Mouse (Mus musculus) midbrain, embryonic 11.5 days (tissue): ENCODE data around the gene Cmtr1. TPM values are rescaled to one million over a fixed set of nuclear protein-coding genes. Genes with fewer than 3 reads are reported as not detected.
A peak's percentile ranks its signal among the peaks of the same experiment; 100 is the strongest.

Experiments
- ATAC-seq: fragments of 200-750 bp; cut with Nextera tagmentation; 2 replicates; pipeline ENCODE4 v1.8.0; 2017; ENCODE audit warnings: moderate TSS enrichment, moderate library complexity; ENCODE audit not compliant: low FRiP score
- DNase-seq: peaks from one replicate; pipeline ENCODE4 v3.0.0; 2015; ENCODE audit warnings: low spot score; ENCODE audit errors: missing footprints
- H3K27ac ChIP-seq: fragments of 300-500 bp; sonication (generic); 2 replicates; pipeline ENCODE4 v1.5.1; 2014; ENCODE audit warnings: low read depth, low read length
- H3K27me3 ChIP-seq: fragments of 300-500 bp; sonication (generic); 2 replicates; pipeline ENCODE4 v1.6.1; 2014; ENCODE audit warnings: mild to moderate bottlenecking, low read length, moderate library complexity, mixed read lengths; ENCODE audit not compliant: control insufficient read depth, insufficient read depth
- H3K36me3 ChIP-seq: fragments of 300-500 bp; sonication (generic); 2 replicates; pipeline ENCODE4 v1.6.1; 2014; ENCODE audit warnings: mild to moderate bottlenecking, low read length, moderate library complexity, mixed read lengths; ENCODE audit not compliant: control insufficient read depth, insufficient read depth
- H3K4me1 ChIP-seq: fragments of 300-500 bp; sonication (generic); 2 replicates; pipeline ENCODE4 v1.6.1; 2014; ENCODE audit warnings: low read length; ENCODE audit not compliant: control insufficient read depth, insufficient read depth
- H3K4me2 ChIP-seq: fragments of 300-500 bp; sonication (generic); 2 replicates; pipeline ENCODE4 v1.6.1; 2014; ENCODE audit warnings: mild to moderate bottlenecking, moderate library complexity
- H3K4me3 ChIP-seq: fragments of 300-500 bp; sonication (generic); 2 replicates; pipeline ENCODE4 v1.5.1; 2014; ENCODE audit warnings: low read depth, low read length
- H3K9ac ChIP-seq: fragments of 300-500 bp; sonication (generic); 2 replicates; pipeline ENCODE4 v1.6.1; 2014; ENCODE audit warnings: low read length
- H3K9me3 ChIP-seq: fragments of 300-500 bp; sonication (generic); 2 replicates; pipeline ENCODE4 v1.6.1; 2016; ENCODE audit warnings: low read length; ENCODE audit not compliant: control insufficient read depth
- WGBS: fragments of 180-500 bp; shearing (Covaris S2); extraction: QIAGEN DNeasy Blood & Tissue Kit; methylation state at CpG from one replicate; pipeline ENCODE4 v1.1.7; 2014; 5-methylcytosine and 5-hydroxymethylcytosine counted together
- polyA plus RNA-seq: library from polyadenylated mRNA; unstranded; fragments of >200 nt; fragmentation: Nextera tagmentation; extraction: Ambion mirVana; gene quantifications from 2 replicates; pipeline ENCODE4 v1.2.1, GENCODE M21; 2014

The Cmtr1 gene
- polyA plus RNA-seq, 1 experiment from 2014 or later, result 144 TPM

DNA sequence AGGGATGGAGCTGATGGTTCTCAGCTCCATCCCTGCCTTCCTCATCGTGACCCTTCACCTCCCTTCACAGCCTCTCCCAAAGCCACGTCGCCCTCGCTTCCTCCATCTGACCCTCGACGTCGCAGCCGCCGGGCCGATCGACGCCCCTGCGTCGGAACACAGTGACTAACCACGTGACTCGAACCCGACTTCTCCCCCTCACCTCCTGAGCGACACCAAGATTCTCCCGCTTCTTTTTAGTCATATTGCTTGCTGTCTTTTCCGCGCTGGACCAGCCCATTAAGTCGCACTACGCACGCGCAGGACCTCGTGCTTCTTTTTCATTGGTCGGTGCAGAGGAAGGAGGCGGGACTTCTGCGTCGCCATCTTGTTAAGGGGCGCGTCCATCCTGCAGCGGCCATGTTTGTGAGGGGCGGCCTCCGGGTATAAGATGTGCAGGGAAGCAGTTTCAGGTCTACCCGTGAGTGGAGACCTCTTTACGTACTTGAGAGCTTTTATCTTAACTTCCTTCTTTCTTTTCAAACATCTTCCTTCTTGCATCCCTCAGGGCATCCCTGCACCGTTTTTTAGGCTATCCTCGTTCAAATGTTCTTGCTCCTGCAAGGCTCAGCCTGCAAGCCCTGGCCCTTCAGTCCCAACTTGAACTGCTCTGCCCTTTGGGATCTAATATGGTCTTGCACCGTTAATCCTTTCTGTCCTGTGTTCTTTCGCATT is 56.5 kb downstream of the Cmtr1 start, which contains the start of gene Ccdc167:
Ccdc167 (minus strand) TSS at position 313 of the 714 bp plus-strand sequence.
- no peak within 1 kb of the TSS for H3K27ac ChIP-seq
- peak; percentile 97 for ATAC-seq
- peaks cover 4% of the 10 kb centered on the region; the same call in 1 of the 2 replicates for H3K4me1 ChIP-seq

DNA sequence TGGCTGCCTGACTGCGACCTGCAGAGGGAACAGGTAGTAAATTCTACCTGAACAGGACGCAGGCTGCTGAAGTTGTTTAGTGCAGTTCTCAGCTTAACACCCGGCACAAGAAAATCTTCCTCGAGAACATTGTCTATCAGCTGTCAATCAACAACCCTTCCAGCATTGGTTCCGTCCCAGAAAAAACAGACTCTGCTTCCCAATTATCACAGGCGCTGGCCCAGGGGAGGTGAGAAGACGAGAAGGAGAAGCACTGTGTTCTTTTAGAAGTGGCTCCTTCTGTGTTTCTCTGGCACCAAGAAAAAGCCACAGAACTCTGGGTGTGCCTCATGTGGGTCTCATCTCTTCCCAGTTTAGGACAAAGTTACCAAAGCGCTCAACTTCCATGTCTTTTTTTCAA is 58.3 kb downstream of the Cmtr1 start:
- H3K9me3 ChIP-seq, result no peaks in the 10 kb centered on the region
- no peak for ATAC-seq
- H3K4me2 ChIP-seq, result no peak overlapping the region
- no peaks in the 10 kb centered on the region for H3K27me3 ChIP-seq
- H3K36me3 ChIP-seq, result no peaks in the 10 kb centered on the region
- WGBS, result 88% methylated on average over 8 of the region's 8 CpGs
- no peak overlapping the region for H3K4me3 ChIP-seq
- H3K4me1 ChIP-seq, result peaks cover 4% of the 10 kb centered on the region; the same call in 1 of the 2 replicates
- H3K9ac ChIP-seq, result no peak overlapping the region
- no peak overlapping the region for H3K27ac ChIP-seq
- no peak for DNase-seq

More for the DNA sequence above, 56.5 kb downstream of the Cmtr1 start, which contains the start of gene Ccdc167:
- no peaks in the 10 kb centered on the region for H3K9me3 ChIP-seq
- H3K9ac ChIP-seq, result peak within 1 kb of the TSS; percentile 50
- H3K36me3 ChIP-seq, result no peaks in the 10 kb centered on the region
- peak within 1 kb of the TSS; percentile 47 for H3K4me2 ChIP-seq
- DNase-seq, result peak; percentile 100
- H3K4me3 ChIP-seq, result peak within 1 kb of the TSS; percentile 28
- WGBS, result 5% methylated on average over 41 of the region's 41 CpGs
- no peaks in the 10 kb centered on the region for H3K27me3 ChIP-seq

- no peaks in the 10 kb centered on the region for H3K9me3 ChIP-seq
- H3K4me2 ChIP-seq, result no peak overlapping the region
- H3K4me3 ChIP-seq, result no peak overlapping the region
- H3K4me1 ChIP-seq, result peaks cover 4% of the 10 kb centered on the region; the same call in 1 of the 2 replicates
- no peak overlapping the region for H3K27ac ChIP-seq
- ATAC-seq, result no peak
- WGBS, result 79% methylated on average over 13 of the region's 13 CpGs
- H3K9ac ChIP-seq, result no peak overlapping the region
- no peaks in the 10 kb centered on the region for H3K27me3 ChIP-seq
- H3K36me3 ChIP-seq, result no peaks in the 10 kb centered on the region
- DNase-seq, result no peak
Measured at GRCm38 (mm10) chr17:29719628-29720575, 59.5 kb downstream of the Cmtr1 start.

DNA sequence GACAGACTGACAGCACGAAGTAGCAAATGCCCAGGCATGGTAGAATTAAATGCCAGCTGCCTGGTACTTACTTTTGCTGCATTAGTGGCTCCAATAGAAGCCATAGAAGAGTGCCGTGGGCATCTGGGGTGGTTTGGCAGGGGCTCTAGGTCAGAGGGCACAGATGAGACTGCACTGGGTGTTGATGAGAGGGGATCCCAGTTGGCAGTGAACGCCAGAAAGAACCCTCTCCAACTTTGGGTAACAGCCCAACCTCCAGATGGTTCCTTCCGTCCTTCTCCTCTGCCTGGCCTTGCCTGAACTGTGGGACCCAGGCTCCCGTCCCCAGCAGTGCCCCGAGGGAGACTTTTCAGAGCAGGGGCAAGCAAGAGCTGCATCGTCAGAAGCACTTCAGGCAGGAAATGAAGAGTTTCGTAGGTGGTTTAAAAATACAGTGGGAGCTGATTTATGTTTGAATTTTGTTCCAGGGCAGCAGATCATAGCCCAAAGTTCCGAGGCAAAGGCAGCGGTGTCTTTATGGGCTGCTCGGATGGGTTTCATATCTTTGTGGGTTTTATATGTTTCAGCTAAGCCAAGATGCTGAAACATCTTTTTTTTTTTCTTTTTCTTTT is 60.5 kb downstream of the Cmtr1 start:
- Histone ChIP-seq H3K9ac (no peak overlapping the region), H3K36me3 (no peaks in the 10 kb centered on the region), H3K4me2 (no peak overlapping the region), H3K4me3 (no peak overlapping the region), H3K27me3 (no peaks in the 10 kb centered on the region), H3K27ac (no peak overlapping the region), H3K4me1 (peaks cover 4% of the 10 kb centered on the region; the same call in 1 of the 2 replicates), H3K9me3 (no peaks in the 10 kb centered on the region)
- 88% methylated on average over 11 of the region's 11 CpGs for WGBS
- ATAC-seq, result no peak
- no peak for DNase-seq

GRCm38 (mm10) chr17:29724610-29725009 is 64.2 kb downstream of the Cmtr1 start:
- H3K9ac ChIP-seq, result no peak overlapping the region
- ATAC-seq (no peak), DNase-seq (no peak)
- no peaks in the 10 kb centered on the region for H3K9me3 ChIP-seq
- no peaks in the 10 kb centered on the region for H3K4me1 ChIP-seq
- H3K4me2 ChIP-seq, result no peak overlapping the region
- H3K27me3 ChIP-seq, result no peaks in the 10 kb centered on the region
- whole genome bisulfite sequencing, result 80% methylated on average over 6 of the region's 6 CpGs
- no peak overlapping the region for H3K27ac ChIP-seq
- H3K4me3 ChIP-seq, result no peak overlapping the region
- no peaks in the 10 kb centered on the region for H3K36me3 ChIP-seq

DNA sequence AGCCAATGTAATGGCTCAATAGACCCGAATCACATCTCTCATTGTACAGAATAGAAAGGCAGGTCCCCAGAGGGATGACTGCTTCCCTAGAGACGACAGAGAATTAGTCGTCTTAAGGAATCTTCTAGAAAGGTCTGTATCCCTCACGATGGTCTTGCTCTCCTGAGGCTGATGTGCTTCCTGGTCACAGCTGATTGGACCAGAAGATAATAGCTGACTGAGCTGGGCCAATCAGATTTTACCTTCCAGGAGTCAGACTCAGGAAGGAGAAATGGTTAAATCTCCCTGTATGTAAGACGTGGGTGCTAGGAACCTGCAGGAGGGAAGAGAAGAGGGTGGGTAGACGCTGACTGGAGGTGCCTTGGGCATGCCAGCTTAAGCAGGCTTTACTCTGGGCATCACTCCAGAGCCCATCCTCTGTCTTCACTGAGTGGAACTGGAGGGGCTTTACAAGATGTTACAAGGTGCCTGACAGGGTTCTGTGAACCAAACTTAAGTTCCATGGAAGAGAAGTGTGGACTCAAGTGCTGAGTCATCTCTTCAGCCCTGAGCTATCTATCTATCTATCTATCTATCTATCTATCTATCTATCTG is 64.7 kb downstream of the Cmtr1 start:
- Histone ChIP-seq H3K27me3 (no peaks in the 10 kb centered on the region), H3K4me3 (no peak overlapping the region), H3K4me2 (no peak overlapping the region), H3K27ac (no peak overlapping the region), H3K4me1 (no peaks in the 10 kb centered on the region), H3K36me3 (no peaks in the 10 kb centered on the region), H3K9ac (no peak overlapping the region), H3K9me3 (no peaks in the 10 kb centered on the region)
- no peak for DNase-seq
- WGBS, result 78% methylated on average over 6 of the region's 6 CpGs
- no peak for ATAC-seq

- H3K36me3 ChIP-seq, result no peaks in the 10 kb centered on the region
- WGBS, result 59% methylated on average over 8 of the region's 8 CpGs
- no peaks in the 10 kb centered on the region for H3K9me3 ChIP-seq
- no peak overlapping the region for H3K9ac ChIP-seq
- no peaks in the 10 kb centered on the region for H3K27me3 ChIP-seq
- H3K4me1 ChIP-seq, result peaks cover 15% of the 10 kb centered on the region
- no peak overlapping the region for H3K27ac ChIP-seq
- ATAC-seq (no peak), DNase-seq (no peak)
- no peak overlapping the region for H3K4me3 ChIP-seq
- H3K4me2 ChIP-seq, result no peak overlapping the region
Measured at GRCm38 (mm10) chr17:29728082-29728481, 67.7 kb downstream of the Cmtr1 start.

GRCm38 (mm10) chr17:29730510-29731265 is 70.3 kb downstream of the Cmtr1 start:
- peak overlapping the region; percentile 40; the same call in 1 of the 2 replicates for H3K9ac ChIP-seq
- ATAC-seq, result peak; percentile 36
- H3K9me3 ChIP-seq, result no peaks in the 10 kb centered on the region
- H3K4me3 ChIP-seq, result no peak overlapping the region
- WGBS, result 53% methylated on average over 13 of the region's 13 CpGs
- no peaks in the 10 kb centered on the region for H3K27me3 ChIP-seq
- peaks cover 20% of the 10 kb centered on the region for H3K4me1 ChIP-seq
- no peak for DNase-seq
- no peaks in the 10 kb centered on the region for H3K36me3 ChIP-seq
- no peak overlapping the region for H3K4me2 ChIP-seq
- H3K27ac ChIP-seq, result peak overlapping the region; percentile 85
